Mouse (Mus musculus) urinary bladder, adult 18-20 months (tissue): ENCODE data around the gene Cnga3.

Experiments
- DNase-seq, 2 experiments: peaks; one replicate each; pipeline ENCODE4 v3.0.0; 2022; ENCODE audit warnings: low spot score in 2 of 2, mixed read lengths in 2 of 2

Cnga3 gene

DNA sequence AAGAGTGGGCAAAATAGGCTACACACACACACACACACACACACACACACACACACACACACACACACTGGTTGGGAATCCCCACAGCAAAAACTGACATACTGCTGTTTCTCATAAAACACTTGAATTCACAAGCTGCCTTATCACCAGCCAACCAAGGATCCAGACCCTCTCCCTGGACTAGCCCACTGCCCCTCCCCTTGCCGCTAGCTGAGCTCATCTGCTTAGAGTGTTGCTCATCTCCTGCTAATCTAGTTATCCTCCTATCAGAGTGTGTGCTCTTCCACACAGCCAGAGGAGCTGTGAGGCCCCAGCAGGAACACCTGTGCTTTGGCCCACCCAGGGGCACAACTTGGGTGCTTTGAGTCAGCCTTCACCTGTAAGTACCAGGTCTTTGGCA lies at the start of gene Cnga3:
Cnga3 (plus strand) TSS at position 291 of the 400 bp plus-strand sequence.
- no peak for DNase-seq

DNA sequence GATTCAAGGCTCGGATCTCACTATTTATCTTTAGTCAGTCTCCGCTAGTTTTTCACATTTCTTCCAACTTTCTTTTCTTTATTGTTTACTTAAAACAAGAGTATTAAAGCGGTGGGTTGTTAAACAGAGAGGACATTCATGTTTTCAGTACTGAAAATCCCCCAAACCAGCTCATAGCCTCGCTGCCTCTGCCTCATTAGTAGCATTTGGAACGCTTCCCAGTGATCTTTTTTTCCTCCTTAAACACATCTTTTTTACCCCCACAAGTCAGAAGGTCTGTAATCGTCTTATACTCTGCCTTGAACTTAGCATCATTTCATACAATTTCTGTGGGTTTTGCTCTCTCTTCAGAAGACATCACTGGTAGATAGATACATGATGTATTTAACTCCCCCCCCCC lies 48.2 kb upstream of the Cnga3 start:
- DNase-seq, result no peak

DNA sequence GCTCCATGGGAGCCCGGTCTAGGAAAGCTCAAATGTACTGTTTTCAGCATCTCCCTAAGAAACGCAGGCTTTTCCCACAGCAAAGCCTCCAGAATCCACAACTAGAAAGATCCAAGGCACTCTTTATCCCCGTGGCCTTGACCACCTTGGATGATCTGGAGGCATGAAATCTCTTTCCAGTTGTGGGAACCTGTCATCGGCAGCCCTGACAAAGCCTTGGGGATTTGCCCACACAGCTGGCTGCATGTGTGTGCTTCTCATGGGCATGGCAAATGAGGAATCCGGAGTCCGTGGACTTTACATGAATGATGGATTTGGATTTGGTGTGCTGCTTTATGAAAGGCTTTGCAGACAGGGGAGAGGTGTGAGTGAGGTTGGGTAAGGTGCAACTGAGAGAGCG lies 46.3 kb upstream of the Cnga3 start:
- DNase-seq, result no peak

DNA sequence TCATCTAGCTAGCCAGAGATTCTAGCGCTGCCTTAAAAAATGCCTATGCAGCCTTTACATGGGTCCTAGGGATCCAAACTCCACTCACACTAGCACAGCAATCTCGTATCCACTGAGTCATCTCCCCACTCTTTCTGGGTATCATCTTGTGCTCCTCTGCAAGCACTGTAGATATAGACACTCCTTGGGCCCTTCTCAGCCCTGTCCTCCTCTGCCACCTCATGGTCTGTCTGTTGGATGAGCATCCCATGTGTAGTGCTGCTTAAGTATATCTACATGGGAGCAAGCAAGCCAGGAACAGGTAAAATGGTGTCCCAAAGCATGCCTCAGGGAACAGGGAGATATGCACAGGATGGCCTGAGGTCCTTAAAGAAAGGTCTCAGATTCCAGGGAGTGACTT lies 36.4 kb upstream of the Cnga3 start:
- DNase-seq, result no peak

DNA sequence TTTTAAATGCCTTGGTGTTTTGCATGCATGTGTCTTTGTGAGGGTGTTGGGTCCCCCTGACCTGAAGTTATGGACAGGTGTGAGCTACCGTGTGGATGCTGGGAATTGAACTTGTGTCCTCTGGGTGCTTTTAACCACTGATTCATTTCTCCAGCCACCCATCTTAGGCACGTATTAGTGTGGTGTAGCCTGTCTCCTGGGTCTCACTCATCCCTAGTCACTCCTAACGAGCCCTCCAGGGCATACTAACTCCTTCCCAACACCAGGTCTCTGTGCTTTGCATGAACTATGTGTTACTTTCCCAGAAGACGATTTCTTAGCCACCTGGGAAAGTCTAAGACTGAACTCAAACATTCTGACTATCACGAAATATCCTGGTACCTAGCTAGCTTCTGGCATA lies 34.4 kb upstream of the Cnga3 start:
- no peak for DNase-seq

DNA sequence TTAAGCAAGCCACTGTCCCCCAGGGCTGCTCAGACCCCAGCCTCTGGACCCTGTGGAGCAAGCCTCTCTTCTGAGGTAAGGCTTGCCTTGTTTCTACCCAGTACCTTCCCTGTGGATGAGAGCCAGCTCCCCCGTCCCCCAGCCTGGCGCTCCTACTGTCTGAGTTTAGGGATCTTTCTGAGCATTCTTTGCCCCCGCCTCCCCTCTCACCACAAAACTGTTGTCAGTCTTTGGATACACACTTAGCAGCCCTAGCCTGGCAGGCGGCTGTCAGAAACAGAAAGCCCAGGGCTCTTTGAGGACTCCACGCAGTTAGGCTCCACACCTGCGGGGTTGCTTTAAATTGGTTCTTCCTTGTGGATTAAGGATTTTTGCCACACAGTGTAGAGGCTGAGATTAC lies 27.2 kb upstream of the Cnga3 start:
- DNase-seq, result no peak

DNA sequence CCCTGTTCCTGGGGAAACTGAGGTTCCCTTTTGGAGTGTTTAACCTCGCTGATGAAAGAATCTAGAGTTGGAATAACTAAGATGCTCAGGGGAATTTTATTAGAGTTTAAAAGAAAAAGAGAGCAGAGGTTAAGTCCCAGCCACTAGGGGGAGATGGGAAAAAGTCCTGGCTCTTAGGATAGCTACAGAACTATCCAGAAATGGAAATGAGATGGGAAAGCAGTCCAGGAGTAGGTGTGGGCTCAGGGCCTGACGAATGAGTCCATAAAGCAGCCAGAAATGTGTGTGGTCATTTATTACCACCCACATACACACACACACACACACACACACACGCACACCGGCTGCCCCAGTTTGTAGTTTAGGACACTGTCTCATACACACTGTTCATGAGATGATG lies 19.6 kb upstream of the Cnga3 start:
- no peak for DNase-seq

DNA sequence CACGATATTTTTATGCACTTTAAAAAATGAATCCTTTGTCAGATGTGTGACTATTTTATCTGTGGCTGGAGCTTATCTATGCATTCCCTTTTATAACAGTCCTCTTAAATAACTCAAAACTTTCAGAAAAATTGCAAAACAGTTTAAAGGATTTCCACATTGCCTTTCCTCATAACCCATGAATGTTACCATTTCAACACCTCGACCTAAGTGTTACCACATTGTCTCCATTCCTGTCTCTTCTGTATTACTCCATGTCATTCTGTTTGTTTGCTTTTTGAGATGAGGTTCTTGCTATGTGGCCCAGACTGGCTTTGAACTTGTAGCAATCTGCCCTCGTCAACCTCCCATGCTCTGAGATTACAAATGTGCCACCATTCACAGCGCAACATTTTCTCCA lies 12.8 kb upstream of the Cnga3 start:
- no peak for DNase-seq

DNA sequence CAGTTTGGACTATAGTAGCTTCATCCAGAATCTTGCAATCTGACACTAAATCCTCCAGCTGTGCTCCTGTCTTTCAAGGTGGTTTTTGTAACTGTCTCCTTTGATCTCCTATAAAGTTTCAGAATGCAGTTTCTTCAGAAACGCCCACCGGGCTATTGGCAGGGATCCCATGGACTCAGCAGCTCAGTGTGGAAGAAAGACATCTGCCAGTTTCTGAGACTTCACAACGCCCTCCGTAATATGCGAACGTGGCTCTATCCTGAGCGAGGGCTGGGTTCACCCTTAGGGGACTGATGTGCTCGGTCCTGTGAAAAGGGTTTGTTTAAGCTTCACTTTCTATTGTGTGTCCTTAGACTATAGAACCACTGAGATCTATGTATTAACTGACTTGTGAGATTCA lies 6.5 kb upstream of the Cnga3 start:
- no peak for DNase-seq

DNA sequence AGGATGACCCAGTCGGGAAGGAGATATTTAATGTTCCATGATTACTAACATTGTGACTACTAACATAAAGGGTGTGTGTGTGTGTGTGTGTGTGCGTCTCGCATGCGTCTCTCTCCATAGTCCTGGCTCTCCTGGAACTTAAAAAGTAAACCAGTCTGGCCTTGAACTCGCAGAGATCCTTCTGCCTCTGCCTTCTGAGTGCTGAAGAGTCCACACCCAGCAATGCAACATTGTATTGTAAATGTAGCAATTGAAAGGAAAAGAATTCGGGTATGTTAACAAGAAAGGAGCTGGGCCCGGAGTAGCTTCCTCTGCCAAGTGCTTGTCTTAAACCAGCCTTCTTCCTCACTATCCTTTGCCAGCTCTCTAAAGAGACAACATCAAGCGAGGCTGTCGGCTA lies 1.9 kb upstream of the Cnga3 start:
- DNase-seq, result no peak

DNA sequence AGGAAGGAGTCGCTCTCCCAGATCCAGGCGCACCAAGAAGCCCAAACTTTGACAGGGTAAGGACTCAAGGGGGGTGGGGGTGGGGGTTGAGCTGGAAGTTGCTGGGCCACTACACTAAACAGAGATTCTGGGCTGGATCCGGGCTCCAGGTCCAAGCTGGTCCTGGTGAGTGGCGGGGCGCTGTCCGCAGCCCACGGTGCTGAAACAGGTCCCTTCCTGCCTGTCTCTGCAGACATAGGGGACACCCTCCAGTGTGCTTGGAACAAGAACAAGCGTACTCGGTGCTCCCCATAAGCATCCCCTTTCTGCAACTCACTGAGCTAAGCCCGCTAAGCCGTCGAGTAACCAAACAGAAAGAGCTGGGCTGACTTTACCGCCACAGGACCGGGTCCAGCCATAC lies 4.2 kb downstream of the Cnga3 start:
- peak; percentile 38 to 41 for DNase-seq

DNA sequence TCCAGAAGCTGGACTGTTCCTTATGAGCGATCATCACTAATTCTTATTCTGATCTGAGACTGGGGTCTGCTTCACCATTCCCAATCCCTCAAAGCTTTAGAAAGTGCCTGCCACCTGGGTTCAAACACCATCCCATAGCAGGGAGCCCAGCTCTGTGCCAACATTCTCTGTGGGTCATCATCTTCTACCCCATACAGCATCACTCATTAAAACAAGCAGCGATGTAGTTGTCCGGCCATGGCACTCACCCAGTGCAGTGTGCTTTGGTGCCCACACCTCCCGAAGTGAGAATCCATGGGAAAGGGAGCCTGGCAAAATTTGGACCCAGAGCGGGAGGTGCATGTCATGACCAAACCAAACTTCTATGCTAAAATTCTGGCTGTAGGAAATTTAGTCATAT lies 5.4 kb downstream of the Cnga3 start:
- no peak for DNase-seq

DNA sequence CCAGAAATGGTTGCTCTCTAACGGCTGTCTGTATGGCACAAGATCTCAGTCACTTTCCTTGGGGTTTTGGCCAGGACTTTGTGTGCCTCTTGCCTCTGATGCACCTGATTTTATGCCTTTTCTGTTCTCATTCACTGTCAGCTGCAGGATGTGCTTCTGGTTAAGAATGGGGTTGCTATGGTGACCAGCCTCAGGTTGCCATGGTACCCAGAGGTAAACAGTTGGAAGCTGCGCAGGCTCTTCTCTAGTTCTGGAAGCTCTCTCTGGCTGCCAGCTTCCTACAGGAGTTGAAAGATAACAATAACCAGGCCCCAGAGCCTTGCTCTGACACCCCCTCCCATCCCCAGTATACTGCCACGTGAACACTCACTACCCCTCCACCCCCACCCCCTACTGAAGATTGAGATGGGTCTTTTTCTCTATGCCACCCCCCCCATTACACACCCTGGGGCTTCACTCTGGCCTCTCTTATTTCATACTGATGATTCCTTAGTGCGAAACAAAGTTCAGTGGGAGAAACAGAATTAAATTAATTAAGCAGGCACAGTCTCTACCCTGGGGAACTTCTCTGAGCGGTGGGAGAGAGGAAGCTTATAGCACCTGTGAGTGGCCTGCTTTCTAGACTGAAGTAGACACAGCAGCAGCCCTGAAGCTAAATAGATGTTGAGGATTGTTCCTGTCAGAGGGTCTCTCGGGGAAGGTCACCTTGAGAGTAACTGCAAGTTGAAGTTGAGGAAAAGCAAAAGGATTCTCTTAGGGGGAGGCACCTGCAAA lies 6.1 kb downstream of the Cnga3 start:
- DNase-seq, result no peak

DNA sequence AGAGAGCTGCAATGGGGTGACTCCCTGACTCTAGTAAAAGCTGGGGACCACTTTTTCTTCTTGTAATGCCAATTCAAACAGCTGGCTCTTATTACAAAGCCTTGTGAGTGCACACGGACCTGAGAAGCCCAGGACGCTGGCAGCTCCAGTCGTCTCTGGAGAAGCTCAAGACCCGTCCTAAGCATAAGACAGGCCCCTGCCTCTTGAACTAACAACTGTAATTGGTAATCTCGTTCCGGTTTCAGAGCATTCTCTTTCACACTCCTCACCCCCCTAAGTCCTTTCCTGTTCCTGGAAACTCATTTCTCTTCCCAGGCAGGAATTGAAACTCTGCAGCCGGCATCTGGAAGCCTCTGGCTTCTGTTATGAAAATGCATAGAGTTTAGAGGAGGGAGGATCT lies 7.8 kb downstream of the Cnga3 start:
- no peak for DNase-seq

DNA sequence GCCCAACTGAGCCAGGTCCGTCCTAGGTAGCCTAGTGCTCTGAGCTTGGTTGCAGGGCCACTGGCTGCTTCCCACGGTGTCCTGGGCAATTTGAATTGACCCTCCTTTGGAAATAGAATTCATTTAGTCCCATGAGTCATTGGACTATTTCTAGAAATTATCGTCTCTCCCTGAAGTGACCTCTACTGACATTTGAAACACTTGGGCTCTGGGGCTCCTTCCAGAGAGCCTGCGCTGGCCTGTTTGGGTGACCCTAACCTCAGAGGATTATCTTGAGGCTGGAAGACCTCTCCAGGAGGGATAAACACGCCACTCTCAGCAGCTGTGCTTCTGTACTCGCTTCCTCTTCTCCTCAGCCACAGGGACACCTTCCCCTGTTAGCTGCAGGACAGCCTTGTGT lies 16.2 kb downstream of the Cnga3 start:
- DNase-seq, result no peak

DNA sequence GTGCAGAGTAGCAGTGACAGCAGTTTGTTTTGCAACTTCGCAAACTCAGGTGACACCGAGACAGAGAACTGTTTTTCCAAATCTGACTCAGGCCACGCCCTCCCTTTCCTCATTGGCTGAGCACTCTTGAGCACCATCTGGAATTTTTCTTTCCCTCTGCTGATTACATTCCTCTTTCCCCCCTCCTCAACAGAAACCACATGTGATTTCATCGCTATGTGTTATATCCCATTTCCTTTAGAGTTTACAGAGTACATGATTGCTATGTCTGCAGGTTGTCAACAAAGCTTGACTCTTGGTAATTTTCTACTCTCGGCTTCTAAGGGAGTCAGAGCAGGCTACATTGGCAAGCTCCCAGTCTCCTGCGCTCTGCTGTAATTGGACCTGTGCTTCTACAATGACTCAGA lies 17.1 kb downstream of the Cnga3 start:
- no peak for DNase-seq

DNA sequence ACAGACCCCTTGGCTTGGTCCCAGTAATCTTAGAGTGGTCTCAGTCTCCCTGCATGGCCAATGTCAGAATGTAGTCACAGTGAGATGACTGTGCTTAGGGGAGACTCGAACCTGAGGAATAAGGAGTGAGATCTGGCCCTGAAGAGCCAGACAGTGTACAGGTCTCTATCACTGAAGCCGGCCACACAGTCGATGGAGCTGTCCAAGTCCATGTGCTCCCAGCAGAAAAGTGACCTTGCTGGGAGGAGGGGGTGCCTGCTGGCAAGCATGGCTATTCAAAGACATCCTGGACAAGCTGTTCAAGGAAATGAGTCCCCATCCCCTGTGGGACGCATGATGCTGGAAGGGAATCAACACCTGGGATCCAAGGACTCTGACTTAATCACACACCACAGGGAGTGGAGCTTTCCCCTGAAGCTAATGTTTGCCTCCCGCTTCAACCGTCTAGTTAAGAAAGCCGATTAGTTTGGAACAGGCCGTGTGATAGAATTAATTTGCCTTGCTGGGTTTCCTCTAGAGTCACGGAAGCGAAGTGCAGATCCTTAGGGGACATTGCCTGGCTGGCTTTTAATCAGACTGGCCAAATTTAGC lies 24.9 kb downstream of the Cnga3 start:
- DNase-seq, result no peak

DNA sequence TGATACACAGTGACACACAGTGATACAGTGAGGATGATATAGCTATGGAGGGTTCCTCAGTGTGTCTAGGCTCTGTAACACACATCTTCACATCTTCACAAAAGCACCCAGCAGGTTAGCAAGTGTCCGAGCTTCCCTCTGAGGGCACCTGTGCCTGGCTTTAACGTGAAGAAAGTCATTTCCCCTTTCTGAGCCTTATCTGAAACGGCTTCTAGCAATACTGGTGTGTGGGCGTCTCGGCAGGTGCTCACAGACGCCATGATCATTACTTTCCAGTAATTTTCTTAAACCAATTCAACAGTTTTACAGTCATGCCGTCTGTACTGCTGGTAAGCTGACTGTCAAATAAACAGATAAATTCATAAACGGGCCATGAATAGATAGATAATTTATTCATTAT lies 28.0 kb downstream of the Cnga3 start:
- DNase-seq, result no peak

DNA sequence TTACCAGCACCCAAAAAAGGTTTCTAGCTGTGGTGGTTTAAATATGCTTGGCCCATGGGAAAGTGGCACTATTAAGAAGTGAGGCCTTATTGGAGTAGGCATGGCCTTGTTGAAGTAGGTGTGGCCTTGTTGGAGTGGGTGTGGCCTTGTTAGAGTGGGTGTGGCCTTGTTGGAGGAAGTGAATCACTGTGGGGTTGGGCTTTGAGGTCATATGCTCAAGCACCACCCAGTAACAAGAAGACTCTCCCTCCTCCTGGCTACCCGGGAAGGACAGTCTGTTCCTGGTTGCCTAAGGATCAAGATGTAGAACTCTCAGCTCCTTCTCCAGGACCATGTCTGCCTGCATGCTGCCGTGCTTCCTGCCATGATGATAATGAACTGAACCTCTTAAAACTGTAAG lies 32.2 kb downstream of the Cnga3 start:
- no peak for DNase-seq

DNA sequence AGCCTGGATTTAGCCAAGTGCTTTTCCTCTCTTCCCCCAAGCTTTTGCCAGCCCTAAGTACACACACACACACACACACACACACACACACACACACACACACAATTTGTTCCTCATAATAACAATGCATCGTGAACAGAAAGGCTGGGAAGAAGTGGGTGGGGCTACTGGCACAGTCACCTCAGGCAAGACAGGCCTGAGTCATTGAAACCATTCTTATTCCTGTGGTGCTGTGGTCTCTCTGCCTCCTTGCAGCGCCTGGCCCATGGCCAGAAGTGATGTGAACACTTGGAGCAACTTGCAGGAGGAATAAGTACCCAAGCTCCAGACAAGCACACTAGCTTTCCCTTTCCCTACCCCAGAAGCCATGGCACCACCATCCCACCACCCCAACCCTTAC lies 34.2 kb downstream of the Cnga3 start:
- no peak for DNase-seq

DNA sequence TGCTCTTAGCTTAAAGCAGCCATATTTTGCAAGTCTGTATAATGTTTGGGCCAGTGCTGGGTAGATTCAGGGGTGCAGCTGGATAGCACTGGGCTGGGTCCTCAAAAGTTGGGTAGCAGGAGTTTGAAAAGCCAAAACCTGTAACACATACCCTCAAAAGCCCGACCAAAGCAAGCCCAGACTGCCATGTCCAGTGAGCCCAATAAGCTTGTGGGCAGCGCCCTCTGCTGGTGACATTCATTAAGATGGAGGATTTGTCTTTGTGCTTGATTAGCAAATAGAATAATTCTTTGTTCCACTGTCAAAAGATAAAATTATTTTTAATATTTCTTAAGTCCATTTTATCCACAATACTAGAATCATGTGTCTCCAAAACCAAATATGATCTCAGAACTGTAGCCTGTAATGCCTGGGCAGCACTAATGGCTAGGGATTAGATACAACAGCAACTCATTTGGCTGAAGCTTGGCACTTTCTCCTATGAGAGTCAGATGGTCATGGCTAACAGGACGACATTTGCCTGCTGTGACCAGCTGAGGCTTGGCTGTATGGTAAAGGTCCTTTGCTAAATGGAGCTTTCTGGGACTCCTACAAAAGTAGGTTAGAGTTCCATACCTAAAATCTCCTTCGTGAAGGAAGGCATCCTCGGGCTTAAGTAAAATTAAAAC lies 36.5 kb downstream of the Cnga3 start:
- peak; percentile 62 to 72 for DNase-seq

DNA sequence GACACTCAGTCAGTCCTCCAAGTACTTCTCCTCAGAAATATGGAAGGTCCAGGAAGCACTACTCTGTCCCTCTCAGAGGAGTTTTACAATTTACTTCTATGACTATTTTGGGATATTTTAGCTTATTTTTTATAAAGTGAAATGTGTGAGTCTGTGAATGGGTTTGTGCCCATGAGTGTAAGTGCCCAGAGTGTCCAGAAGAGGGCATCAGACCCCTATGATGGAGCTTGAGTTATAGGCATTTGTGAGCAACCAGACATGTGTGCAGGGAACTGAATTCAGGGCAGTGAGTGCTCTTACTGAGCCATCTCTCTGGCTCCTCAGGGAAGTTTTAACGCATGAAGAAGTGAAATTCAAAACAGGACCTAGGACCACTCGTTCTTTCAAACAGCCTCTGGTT lies 44.2 kb downstream of the Cnga3 start:
- no peak for DNase-seq

DNA sequence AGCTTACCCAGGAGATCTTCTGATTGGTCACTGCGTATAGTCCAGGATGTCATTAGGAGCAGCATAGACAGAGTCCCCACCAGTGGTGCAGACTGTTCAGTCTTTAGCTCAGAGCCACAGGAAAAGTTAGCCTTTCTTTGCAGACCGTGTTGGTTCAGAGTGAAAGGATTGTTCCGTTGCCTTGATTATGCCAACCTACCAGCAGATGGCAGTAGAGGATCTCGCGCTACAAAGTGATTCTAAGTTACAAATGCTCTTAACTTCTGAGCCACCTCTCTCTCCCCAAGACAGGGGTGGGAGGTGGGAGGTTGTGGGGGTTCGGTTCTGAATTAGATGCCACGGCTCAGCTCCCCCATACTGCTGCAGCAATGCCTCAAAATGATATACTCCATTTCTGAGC lies 58.2 kb downstream of the Cnga3 start:
- peak; percentile 15 to 37 for DNase-seq
